Mouse (Mus musculus): ENCODE results near the gene Ptgfrn.

Gene Ptgfrn

DNA sequence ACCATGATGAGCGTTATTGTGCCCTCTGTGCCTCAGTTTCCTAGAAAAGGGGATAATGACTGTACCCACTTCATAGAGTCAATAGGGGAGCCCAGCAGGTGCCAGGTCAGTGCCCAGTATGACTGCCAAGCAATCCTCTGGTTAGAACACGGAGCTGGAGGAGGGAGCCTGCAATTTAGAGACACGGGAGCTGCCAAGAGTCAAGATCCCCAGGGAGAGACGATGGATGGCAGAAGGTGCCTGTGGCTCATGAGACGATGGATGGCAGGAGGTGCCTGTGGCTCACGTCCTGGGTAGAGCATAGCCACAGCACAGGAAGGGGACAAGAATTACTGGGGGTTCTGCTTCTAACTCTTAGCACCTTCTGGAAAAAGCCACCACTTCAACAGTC lies 32.4 kb downstream of the Ptgfrn start:
- WGBS = 79% methylated on average over 6 of the region's 6 CpGs

- WGBS = 96% methylated on average over 25 of the region's 25 CpGs
Measured at GRCm38 (mm10) chr3:101076966-101077709, 32.9 kb downstream of the Ptgfrn start.

GRCm38 (mm10) chr3:101075866-101076265 lies 34.2 kb downstream of the Ptgfrn start:
- 72% methylated on average over 3 of the region's 3 CpGs for WGBS

DNA sequence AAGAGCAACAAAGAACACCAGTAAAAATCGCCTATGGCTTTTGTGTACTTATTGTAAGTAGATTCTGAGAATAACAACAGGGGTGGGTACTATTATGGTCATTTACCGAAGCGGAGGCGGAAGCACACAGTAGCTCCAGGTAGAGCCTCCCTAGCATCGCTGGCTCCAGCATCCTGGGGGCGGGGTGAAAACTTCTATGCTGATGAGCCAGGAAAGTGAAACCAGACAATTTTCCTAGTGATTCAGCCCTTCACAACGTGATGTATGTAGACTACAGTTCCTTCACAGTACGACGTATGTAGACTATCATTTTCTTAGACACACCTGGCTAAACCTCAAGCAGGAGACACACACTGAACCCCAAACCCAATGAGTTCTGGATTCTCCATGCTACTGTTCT lies 36.7 kb downstream of the Ptgfrn start:
- WGBS = 70% methylated on average over 9 of the region's 9 CpGs

GRCm38 (mm10) chr3:101072506-101073215 lies 37.4 kb downstream of the Ptgfrn start:
- 94% methylated on average over 15 of the region's 15 CpGs for WGBS

GRCm38 (mm10) chr3:101070796-101071235 lies 39.3 kb downstream of the Ptgfrn start:
- WGBS = 77% methylated on average over 6 of the region's 6 CpGs

GRCm38 (mm10) chr3:101070230-101070795 lies 39.8 kb downstream of the Ptgfrn start:
- 62% methylated on average over 10 of the region's 10 CpGs for WGBS

DNA sequence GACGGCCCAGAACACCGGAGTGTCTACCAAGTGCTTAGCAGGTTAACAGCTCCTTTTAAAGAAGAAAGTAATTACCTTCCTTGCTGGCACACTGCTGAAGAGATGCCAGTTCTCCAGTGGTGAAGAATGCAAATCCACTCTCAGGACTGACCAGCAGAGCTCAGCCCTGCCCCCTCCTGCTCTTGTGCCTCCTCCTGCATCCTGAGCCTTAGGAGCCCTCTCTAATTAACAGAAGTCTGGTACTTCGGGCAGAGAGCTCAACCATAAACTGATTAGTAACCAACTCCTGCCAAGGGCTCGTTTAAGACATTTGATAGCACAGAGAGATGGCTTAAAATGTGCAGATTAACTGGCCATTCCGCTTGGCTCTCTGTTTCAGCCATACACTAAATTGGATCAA lies 41.4 kb downstream of the Ptgfrn start:
- WGBS = 77% methylated on average over 5 of the region's 5 CpGs

DNA sequence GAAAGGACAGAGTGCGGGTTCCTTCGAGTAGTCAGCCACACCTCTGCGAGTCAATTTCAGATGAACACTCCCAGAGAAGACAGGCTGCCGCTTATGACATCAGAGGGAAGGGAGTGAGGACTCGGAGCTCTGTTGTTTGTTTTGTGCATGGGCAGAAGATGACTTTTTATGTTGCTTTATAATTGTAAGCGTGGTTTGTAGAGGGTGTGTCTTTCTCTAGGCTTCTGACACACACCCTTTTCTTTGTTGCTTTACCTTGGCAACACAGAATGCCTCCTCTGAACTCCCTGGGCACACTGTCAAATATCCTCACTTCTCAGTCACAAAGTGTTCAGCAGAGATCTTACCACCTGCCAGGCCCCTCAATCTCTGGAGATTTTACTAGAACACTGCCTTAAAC lies 43.9 kb downstream of the Ptgfrn start:
- 75% methylated on average over 6 of the region's 6 CpGs for WGBS

DNA sequence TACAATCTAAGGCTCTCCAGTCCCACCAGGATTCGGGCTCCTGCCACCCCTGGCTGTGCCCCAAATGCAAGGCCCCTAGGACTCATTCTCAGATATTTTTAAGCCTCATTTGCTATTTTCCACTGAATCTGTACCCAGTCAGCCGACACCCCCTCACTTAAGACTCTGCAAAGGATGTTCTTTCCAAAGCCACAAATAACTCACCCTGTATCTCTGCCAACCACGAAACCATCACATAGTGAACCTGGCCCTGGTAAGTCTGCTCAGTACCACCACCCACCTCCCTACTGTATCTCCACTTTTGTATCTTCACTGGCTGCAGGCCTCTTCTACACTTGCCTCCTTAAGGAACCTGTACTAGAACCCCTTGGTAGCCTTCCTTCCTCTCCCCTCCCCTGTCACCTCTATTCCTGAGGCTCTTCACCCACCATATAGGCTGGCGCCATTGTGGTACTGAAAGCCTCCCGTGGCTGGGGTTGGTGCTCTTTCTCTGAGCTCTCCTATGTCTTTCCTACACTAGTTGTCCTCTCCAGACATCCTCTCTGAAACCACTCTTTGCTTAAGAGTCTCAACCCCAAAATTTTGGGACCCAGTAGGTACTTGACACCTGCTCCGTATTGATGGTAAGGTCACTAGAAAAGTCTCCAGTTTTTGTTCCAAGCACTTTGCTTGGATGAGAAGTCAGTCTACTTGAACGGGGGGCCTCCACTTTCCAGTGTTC lies 48.1 kb downstream of the Ptgfrn start:
- 71% methylated on average over 7 of the region's 7 CpGs for WGBS

- WGBS = 46% methylated on average over 4 of the region's 4 CpGs
Measured at GRCm38 (mm10) chr3:101059214-101059613, 50.9 kb downstream of the Ptgfrn start.

- 91% methylated on average over 2 of the region's 2 CpGs for WGBS
Measured at GRCm38 (mm10) chr3:101058203-101058602, 51.9 kb downstream of the Ptgfrn start.

DNA sequence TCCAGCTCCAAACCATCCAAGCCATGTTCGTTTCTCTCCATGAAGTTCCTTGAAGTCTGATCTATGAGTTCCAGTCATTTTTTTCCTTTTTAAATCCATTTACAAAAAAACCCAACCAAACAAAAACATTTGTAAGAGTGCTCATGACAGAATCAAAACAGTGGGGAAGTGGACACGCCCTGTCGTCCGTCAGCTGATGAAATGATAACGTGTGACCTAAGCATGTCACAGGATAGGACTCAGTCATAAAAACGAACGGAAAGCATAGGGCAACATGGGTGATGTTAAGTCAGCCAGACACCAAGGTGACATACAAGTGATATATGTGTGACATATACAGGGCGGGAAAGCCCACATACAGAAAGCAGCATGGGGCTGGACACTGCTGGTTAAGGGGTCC lies 54.9 kb downstream of the Ptgfrn start:
- WGBS = 86% methylated on average over 8 of the region's 8 CpGs

- 76% methylated on average over 4 of the region's 4 CpGs for WGBS
Measured at GRCm38 (mm10) chr3:101051601-101052000, 58.5 kb downstream of the Ptgfrn start.

DNA sequence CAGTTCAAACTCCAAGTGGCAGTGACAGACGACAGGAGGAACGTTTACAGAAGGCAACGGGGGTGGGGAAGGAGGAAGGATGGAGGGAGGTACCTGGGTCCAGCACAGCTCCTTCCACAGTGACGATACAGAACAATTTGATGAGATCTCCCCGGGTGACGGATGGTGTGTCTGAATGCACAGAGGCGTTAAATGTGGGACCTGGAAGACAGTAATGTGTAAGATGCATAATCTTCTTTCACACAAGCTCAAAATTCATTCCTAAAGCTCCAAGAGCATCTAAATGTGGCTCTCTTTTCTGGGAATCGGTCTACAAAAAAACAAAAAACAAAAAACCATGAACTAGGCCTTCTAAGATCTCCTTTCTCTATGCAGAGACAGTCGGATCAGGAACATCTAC lies 60.1 kb downstream of the Ptgfrn start:
- WGBS = 52% methylated on average over 9 of the region's 9 CpGs

DNA sequence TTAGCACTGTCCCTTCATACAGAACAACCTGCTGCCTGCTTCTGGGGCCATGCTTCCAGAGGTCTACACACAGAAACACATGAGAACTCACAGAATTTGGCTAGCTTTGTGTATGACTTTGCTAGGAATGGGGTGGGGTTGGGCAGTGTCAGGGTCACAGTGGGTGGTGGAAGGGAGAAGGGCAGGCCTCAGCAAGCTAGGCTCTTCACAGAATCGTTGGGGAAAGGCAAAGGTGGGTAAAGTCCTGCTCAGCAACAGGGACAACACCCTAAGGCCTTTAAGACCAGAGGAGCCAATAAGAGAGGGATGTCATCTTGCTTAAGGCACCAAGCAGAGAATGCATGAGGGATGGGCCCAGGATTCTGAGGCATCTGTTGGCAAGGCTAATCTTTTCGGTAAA lies 61.3 kb downstream of the Ptgfrn start:
- 80% methylated on average over 2 of the region's 2 CpGs for WGBS

GRCm38 (mm10) chr3:101047586-101048275 lies 62.3 kb downstream of the Ptgfrn start:
- WGBS = 47% methylated on average over 15 of the region's 15 CpGs

DNA sequence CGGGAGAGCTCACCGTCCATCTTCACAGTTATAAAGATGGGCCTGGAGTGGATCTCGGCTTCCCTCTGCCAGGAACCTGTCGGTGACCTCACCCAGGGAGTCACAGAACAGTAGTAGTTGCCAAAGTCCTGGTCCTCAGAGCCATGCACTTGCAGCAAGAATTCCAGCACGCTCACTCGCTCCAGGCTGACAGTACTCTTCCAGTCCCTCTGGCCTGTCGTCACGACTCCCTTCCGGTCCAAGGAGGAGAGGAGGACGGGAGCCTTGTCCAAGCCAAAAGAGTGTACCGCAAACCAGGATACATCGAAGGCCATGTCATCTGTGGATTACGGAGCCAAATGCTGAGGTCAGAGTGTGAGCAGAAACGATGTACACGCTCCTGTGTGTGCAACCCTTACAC lies 64.6 kb downstream of the Ptgfrn start:
- WGBS = 93% methylated on average over 15 of the region's 15 CpGs

GRCm38 (mm10) chr3:101044686-101045085 lies 65.4 kb downstream of the Ptgfrn start:
- 96% methylated on average over 6 of the region's 6 CpGs for WGBS

- 86% methylated on average over 7 of the region's 7 CpGs for WGBS
Measured at GRCm38 (mm10) chr3:101041997-101042396, 68.1 kb downstream of the Ptgfrn start.

GRCm38 (mm10) chr3:101037984-101038545 lies 72.0 kb downstream of the Ptgfrn start:
- WGBS = 57% methylated on average over 5 of the region's 5 CpGs
